Mouse (Mus musculus) ovary, adult 18-20 months (tissue): ENCODE results near the gene Pdcd6ip.
A peak's percentile ranks its signal among the peaks of the same experiment; 100 is the strongest.
"Not testable (repeated sequence)": the region's sequence is repeated elsewhere in the genome, so short reads cannot be mapped to it uniquely, and the experiment has no call there.

Experiments used
- DNase-seq: peaks from one replicate; pipeline ENCODE4 v3.0.0; 2022; ENCODE audit warnings: low spot score, mixed read lengths

Pdcd6ip gene

GRCm38 (mm10) chr9:113701441-113702160 lies 6.5 kb downstream of the Pdcd6ip start:
- DNase-seq: no peak

- DNase-seq: peak; percentile 31
Measured at GRCm38 (mm10) chr9:113687461-113687860, 20.6 kb downstream of the Pdcd6ip start.

GRCm38 (mm10) chr9:113673721-113674120 lies 34.3 kb downstream of the Pdcd6ip start:
- no peak for DNase-seq

GRCm38 (mm10) chr9:113672352-113672751 lies 35.7 kb downstream of the Pdcd6ip start:
- no peak for DNase-seq

GRCm38 (mm10) chr9:113670857-113671106 lies 37.3 kb downstream of the Pdcd6ip start:
- no peak for DNase-seq

- no peak for DNase-seq
Measured at GRCm38 (mm10) chr9:113670105-113670856, 37.8 kb downstream of the Pdcd6ip start.

GRCm38 (mm10) chr9:113663476-113663875 lies 44.6 kb downstream of the Pdcd6ip start:
- DNase-seq: no peak

- DNase-seq: no peak
Measured at GRCm38 (mm10) chr9:113657837-113658236, 50.2 kb downstream of the Pdcd6ip start.

GRCm38 (mm10) chr9:113653571-113653970 lies 54.5 kb downstream of the Pdcd6ip start:
- DNase-seq: no peak

GRCm38 (mm10) chr9:113650787-113651186 lies 57.3 kb downstream of the Pdcd6ip start:
- no peak for DNase-seq

GRCm38 (mm10) chr9:113649211-113649610 lies 58.8 kb downstream of the Pdcd6ip start:
- not testable (repeated sequence) for DNase-seq

- no peak for DNase-seq
Measured at GRCm38 (mm10) chr9:113645837-113646169, 62.3 kb downstream of the Pdcd6ip start.

GRCm38 (mm10) chr9:113645153-113645836 lies 62.8 kb downstream of the Pdcd6ip start:
- DNase-seq: no peak

- no peak for DNase-seq
Measured at GRCm38 (mm10) chr9:113644701-113645100, 63.4 kb downstream of the Pdcd6ip start.

- no peak for DNase-seq
Measured at GRCm38 (mm10) chr9:113644076-113644475, 64.0 kb downstream of the Pdcd6ip start.

GRCm38 (mm10) chr9:113643669-113644068 lies 64.4 kb downstream of the Pdcd6ip start:
- no peak for DNase-seq

GRCm38 (mm10) chr9:113634986-113635385 lies 73.1 kb downstream of the Pdcd6ip start:
- DNase-seq: no peak

- DNase-seq: no peak
Measured at GRCm38 (mm10) chr9:113633168-113633744, 74.8 kb downstream of the Pdcd6ip start.

GRCm38 (mm10) chr9:113632350-113633043 lies 75.6 kb downstream of the Pdcd6ip start:
- DNase-seq: no peak

- no peak for DNase-seq
Measured at GRCm38 (mm10) chr9:113629632-113630031, 78.4 kb downstream of the Pdcd6ip start.

GRCm38 (mm10) chr9:113629191-113629590 lies 78.9 kb downstream of the Pdcd6ip start:
- no peak for DNase-seq

GRCm38 (mm10) chr9:113628780-113629179 lies 79.3 kb downstream of the Pdcd6ip start:
- DNase-seq: no peak
